Mouse (Mus musculus) CH12.LX (cell line): ENCODE data around the gene Dhrs7b. TPM values are rescaled to one million over a fixed set of nuclear protein-coding genes. Genes with fewer than 3 reads are reported as not detected.

Experiments used
- DNase-seq: peaks from one replicate; pipeline ENCODE4 v3.0.0-alpha.2; 2013; ENCODE audit errors: extremely low read depth
- H3K27ac ChIP-seq: 2 replicates; pipeline ENCODE4 v1.5.1; 2012; ENCODE audit warnings: low read depth, mild to moderate bottlenecking, control low read depth, moderate library complexity; ENCODE audit not compliant: insufficient read depth
- H3K27me3 ChIP-seq: replicated peaks from 2 replicates; pipeline ENCODE3; 2012; ENCODE audit warnings: inconsistent platforms
- H3K36me3 ChIP-seq, 2 experiments: replicated peaks in 1 of 2; 2 replicates each; pipeline versions ENCODE3 to v1.6.1; 2012; ENCODE audit warnings: inconsistent platforms in 1 of 2, low read length in 1 of 2, mild to moderate bottlenecking in 1 of 2, mixed read lengths in 1 of 2, moderate library complexity in 1 of 2; ENCODE audit not compliant: control insufficient read depth in 1 of 2, insufficient read depth in 1 of 2
- H3K4me1 ChIP-seq, 2 experiments: 2 replicates each; pipeline ENCODE4 v1.6.1; 2012; ENCODE audit warnings: inconsistent platforms in 1 of 2, moderate library complexity in 1 of 2; ENCODE audit not compliant: insufficient read depth in 2 of 2, control insufficient read depth in 1 of 2
- H3K4me2 ChIP-seq: 2 replicates; pipeline ENCODE4 v1.6.1; 2012; ENCODE audit warnings: low read depth, mild to moderate bottlenecking, control low read depth; ENCODE audit not compliant: poor library complexity, insufficient read depth, severe bottlenecking
- H3K4me3 ChIP-seq, 3 experiments: fragments of 150-350 bp in 1 of 3; sonication (generic) in 1 of 3; replicated peaks in 1 of 3; 2 replicates each; pipeline versions ENCODE3 to v1.5.1; 2011 to 2012; ENCODE audit warnings: low read depth in 2 of 3, low read length in 2 of 3, mild to moderate bottlenecking in 2 of 3, moderate library complexity in 2 of 3, control low read depth in 1 of 3, improper control_type of control experiment in 1 of 3, inconsistent platforms in 1 of 3, mixed read lengths in 1 of 3; ENCODE audit not compliant: poor library complexity in 1 of 3
- H3K79me2 ChIP-seq: replicated peaks from 2 replicates; pipeline ENCODE4 v1.6.1; 2012; ENCODE audit warnings: mild to moderate bottlenecking, moderate library complexity; ENCODE audit not compliant: control insufficient read depth, poor library complexity, insufficient read depth, severe bottlenecking; ENCODE audit errors: extremely low read depth
- H3K9ac ChIP-seq: 2 replicates; pipeline ENCODE4 v1.6.1; 2012; ENCODE audit warnings: low read depth, mild to moderate bottlenecking, control low read depth, moderate library complexity; ENCODE audit not compliant: insufficient read depth
- H3K9me3 ChIP-seq: replicated peaks from 2 replicates; pipeline ENCODE3; 2012; ENCODE audit warnings: low read length, inconsistent platforms, mixed read lengths
- BHLHE40 ChIP-seq: IDR thresholded peaks from 2 replicates; pipeline ENCODE4 v1.6.1; 2011; ENCODE audit warnings: mild to moderate bottlenecking, low read depth, low read length, improper control_type of control experiment
- CHD1 ChIP-seq: IDR thresholded peaks from 2 replicates; pipeline ENCODE4 v1.6.1; 2012; ENCODE audit warnings: low read depth, low read length, improper control_type of control experiment, inconsistent platforms
- CTCF ChIP-seq, 2 experiments: IDR thresholded peaks in 1 of 2; conservative IDR thresholded peaks in 1 of 2; 2 replicates each; pipeline ENCODE4 v1.5.1; 2011 to 2012; ENCODE audit warnings: low read depth in 2 of 2, low read length in 2 of 2, improper control_type of control experiment in 1 of 2, inconsistent platforms in 1 of 2, mild to moderate bottlenecking in 1 of 2, moderate library complexity in 1 of 2
- EP300 ChIP-seq: IDR thresholded peaks from 2 replicates; pipeline ENCODE4 v1.6.1; 2011; ENCODE audit warnings: low read length, improper control_type of control experiment
- GABPA ChIP-seq: IDR thresholded peaks from 2 replicates; pipeline ENCODE4 v1.6.1; 2012; ENCODE audit warnings: low read depth, low read length, improper control_type of control experiment, inconsistent platforms; ENCODE audit not compliant: insufficient replicate concordance
- IRF4 ChIP-seq: IDR thresholded peaks from 2 replicates; pipeline ENCODE4 v1.6.1; 2014; ENCODE audit warnings: low read depth, mild to moderate bottlenecking, inconsistent platforms, low read length, improper control_type of control experiment
- JUN ChIP-seq: IDR thresholded peaks from 2 replicates; pipeline ENCODE4 v1.6.1; 2011; ENCODE audit warnings: low read depth, mild to moderate bottlenecking, low read length, improper control_type of control experiment, moderate library complexity; ENCODE audit not compliant: insufficient read depth
- JUND ChIP-seq: conservative IDR thresholded peaks from 2 replicates; pipeline ENCODE4 v1.6.1; 2011; ENCODE audit warnings: low read depth, low read length, improper control_type of control experiment
- MAX ChIP-seq: IDR thresholded peaks from 2 replicates; pipeline ENCODE4 v1.6.1; 2011; ENCODE audit warnings: low read length, improper control_type of control experiment
- MEF2A ChIP-seq: IDR thresholded peaks from 2 replicates; pipeline ENCODE4 v1.6.1; 2014; ENCODE audit warnings: low read depth, mild to moderate bottlenecking, inconsistent platforms, low read length, improper control_type of control experiment, borderline replicate concordance
- MXI1 ChIP-seq: IDR thresholded peaks from 2 replicates; pipeline ENCODE4 v1.6.1; 2011; ENCODE audit warnings: mild to moderate bottlenecking, low read depth, low read length, improper control_type of control experiment
- MYC ChIP-seq: IDR thresholded peaks from 2 replicates; pipeline ENCODE4 v1.6.1; 2011; ENCODE audit warnings: low read depth, mild to moderate bottlenecking, improper control_type of control experiment, low read length
- NELFE ChIP-seq: IDR thresholded peaks from 2 replicates; pipeline ENCODE4 v1.6.1; 2011; ENCODE audit warnings: low read depth, low read length, improper control_type of control experiment
- POLR2AphosphoS2 ChIP-seq: IDR thresholded peaks from 2 replicates; pipeline ENCODE4 v1.6.1; 2011; ENCODE audit warnings: low read depth, low read length, improper control_type of control experiment
- RAD21 ChIP-seq: IDR thresholded peaks from 2 replicates; pipeline ENCODE4 v1.6.1; 2011; ENCODE audit warnings: low read depth, mild to moderate bottlenecking, low read length, improper control_type of control experiment, moderate library complexity
- SIN3A ChIP-seq: IDR thresholded peaks from 2 replicates; pipeline ENCODE4 v1.6.1; 2012; ENCODE audit warnings: low read length, improper control_type of control experiment, inconsistent platforms
- SMC3 ChIP-seq: IDR thresholded peaks from 2 replicates; pipeline ENCODE4 v1.6.1; 2011; ENCODE audit warnings: low read depth, low read length, improper control_type of control experiment
- TCF12 ChIP-seq: IDR thresholded peaks from 2 replicates; pipeline ENCODE4 v1.6.1; 2014; ENCODE audit warnings: low read depth, mild to moderate bottlenecking, inconsistent platforms, low read length, improper control_type of control experiment
- UBTF ChIP-seq: IDR thresholded peaks from 2 replicates; pipeline ENCODE4 v1.6.1; 2012; ENCODE audit warnings: low read depth, mild to moderate bottlenecking, inconsistent platforms, low read length, improper control_type of control experiment, moderate library complexity
- USF1 ChIP-seq: IDR thresholded peaks from 2 replicates; pipeline ENCODE4 v1.6.1; 2014; ENCODE audit warnings: low read depth, mild to moderate bottlenecking, inconsistent platforms, low read length, improper control_type of control experiment
- USF2 ChIP-seq: conservative IDR thresholded peaks from 2 replicates; pipeline ENCODE4 v1.6.1; 2011; ENCODE audit warnings: low read depth, low read length, improper control_type of control experiment
- ZMIZ1 ChIP-seq: IDR thresholded peaks from 2 replicates; pipeline ENCODE4 v1.6.1; 2012; ENCODE audit warnings: low read depth, mild to moderate bottlenecking, inconsistent platforms, low read length, improper control_type of control experiment
- ZNF384 ChIP-seq: IDR thresholded peaks from 2 replicates; pipeline ENCODE4 v1.6.1; 2012; ENCODE audit warnings: low read depth, low read length, improper control_type of control experiment, inconsistent platforms
- dilution Hi-C: fragments of 300-500 bp; cut with MboI; formaldehyde crosslinking; loops from 2 replicates; pipeline ENCODE4 v1.14.3; 2020; ENCODE audit warnings: low sequenced_read_pairs; ENCODE audit not compliant: extremely low pct_unique_long_range_greater_than_20kb, extremely low pct_ligation_motif_present
- in situ Hi-C: fragments of 300-500 bp; cut with MboI; formaldehyde crosslinking; loops from 3 replicates; pipeline ENCODE4 v1.14.3; 2019; ENCODE audit warnings: low sequenced_read_pairs, low pct_ligation_motif_present, low pct_unique_long_range_greater_than_20kb, mixed read lengths
- polyA plus RNA-seq: library from polyadenylated mRNA; unstranded; fragments of >175 nt; gene quantifications from 2 replicates; pipeline ENCODE4 v1.2.1, GENCODE M21; 2012; ENCODE audit warnings: low read depth; ENCODE audit not compliant: insufficient read length
- total RNA-seq, 2 experiments: library from RNA; depleted of rRNA; stranded (reverse); fragments of 300-350 nt in 1 of 2; fragments of >200 nt in 1 of 2; gene quantifications; 2 replicates each; pipeline ENCODE4 v1.2.3; 2012 to 2014

Gene Dhrs7b
- total and polyA plus RNA-seq, 3 experiments: 43.3 to 63.5 (median 59.2) TPM

GRCm38 (mm10) chr11:60879423-60879822 is 49.0 kb downstream of the Dhrs7b start:
- H3K79me2 ChIP-seq: peaks cover 49% of the 10 kb centered on the region
- in situ Hi-C loops (no loop called here), dilution Hi-C loops (no loop called here)
- peaks cover 22 to 47% of the 10 kb centered on the region in 2 experiments for H3K4me1 ChIP-seq
- H3K36me3 ChIP-seq: peaks cover 15 to 57% of the 10 kb centered on the region in 2 experiments
- peak overlapping the region; percentile 88 for H3K9ac ChIP-seq
- no peaks in the 10 kb centered on the region for H3K27me3 ChIP-seq
- peak overlapping the region; percentile 86 for H3K4me2 ChIP-seq
- no peaks in the 10 kb centered on the region for H3K9me3 ChIP-seq
- H3K27ac ChIP-seq: peak overlapping the region; percentile 78
- H3K4me3 ChIP-seq: peak overlapping the region; percentile 60 to 100 (median 97)
- TF ChIP-seq MYC (peak; percentile 100), JUND (0 out of 2 replicates have a peak, but pooled peaks have one; percentile 11), MEF2A (no peak), CHD1 (peak; percentile 63; the same call in 1 of the 2 replicates), SMC3 (peak; percentile 70), NELFE (peak; percentile 35; the same call in 1 of the 2 replicates), POLR2AphosphoS2 (no peak), MXI1 (peak; percentile 99), USF2 (peak; percentile 60; the same call in 1 of the 2 replicates), BHLHE40 (peak; percentile 94), EP300 (no peak), USF1 (peak; percentile 59), JUN (peak; percentile 31; the same call in 1 of the 2 replicates), ZNF384 (no peak), TCF12 (peak; percentile 60; the same call in 1 of the 2 replicates), MAX (peak; percentile 100), SIN3A (peak; percentile 98), ZMIZ1 (no peak), RAD21 (peak; percentile 60), CTCF (conservative IDR thresholded peaks at IDR 0.05 in 1 of 2, IDR thresholded peaks at IDR 0.05 in 1 of 2; ENCODE audit: low read depth in 2 of 2, low read length in 2 of 2) (peak; percentile 90 to 91)
- peak; percentile 94 for DNase-seq

GRCm38 (mm10) chr11:60880559-60880958 is 50.1 kb downstream of the Dhrs7b start:
- Histone ChIP-seq H3K4me1 (peaks cover 18 to 35% of the 10 kb centered on the region in 2 experiments), H3K27ac (no peak overlapping the region), H3K79me2 (peaks cover 38% of the 10 kb centered on the region), H3K9ac (no peak overlapping the region), H3K27me3 (no peaks in the 10 kb centered on the region), H3K4me3 (no peak overlapping the region), H3K4me2 (no peak overlapping the region), H3K9me3 (no peaks in the 10 kb centered on the region), H3K36me3 (peaks cover 9 to 48% of the 10 kb centered on the region in 2 experiments)
- in situ Hi-C loops (no loop called here), dilution Hi-C loops (no loop called here)
- TF ChIP-seq USF2 (no peak), UBTF (no peak), CHD1 (no peak), ZMIZ1 (no peak), IRF4 (no peak), RAD21 (no peak), USF1 (no peak), GABPA (no peak)
- DNase-seq: no peak
